Mouse (Mus musculus) liver, adult 2 months (tissue): Measurements from ENCODE around the gene Dusp23. TPM values are rescaled to one million over a fixed set of nuclear protein-coding genes. Genes with fewer than 3 reads are reported as not detected.

Experiments used
- DNase-seq: peaks from one replicate; pipeline ENCODE4 v3.0.0-alpha.2; 2011; ENCODE audit warnings: low read depth, low spot score; ENCODE audit errors: extremely low read depth
- H3K27ac ChIP-seq: fragments of 200-500 bp; replicated peaks from 2 replicates; pipeline ENCODE4 v1.5.1; 2012; ENCODE audit warnings: low read depth, mild to moderate bottlenecking, control low read depth, inconsistent platforms, low read length; ENCODE audit not compliant: insufficient read depth
- H3K27me3 ChIP-seq: fragments of 200-500 bp; 2 replicates; pipeline ENCODE4 v1.6.1; 2012; ENCODE audit warnings: mild to moderate bottlenecking, moderate library complexity, low read length, inconsistent platforms; ENCODE audit not compliant: control insufficient read depth, insufficient read depth
- H3K36me3 ChIP-seq: fragments of 200-500 bp; 2 replicates; pipeline ENCODE4 v1.6.1; 2012; ENCODE audit warnings: low read length, inconsistent platforms; ENCODE audit not compliant: control insufficient read depth, insufficient read depth
- H3K4me1 ChIP-seq: fragments of 200-500 bp; 2 replicates; pipeline ENCODE4 v1.6.1; 2011; ENCODE audit warnings: low read length; ENCODE audit not compliant: control insufficient read depth, insufficient read depth
- H3K4me3 ChIP-seq: fragments of 200-500 bp; 2 replicates; pipeline ENCODE4 v1.5.1; 2011; ENCODE audit warnings: low read depth, mild to moderate bottlenecking, control low read depth, low read length, moderate library complexity; ENCODE audit not compliant: insufficient read depth
- H3K79me2 ChIP-seq: fragments of 200-500 bp; 2 replicates; pipeline ENCODE4 v1.6.1; 2012; ENCODE audit warnings: inconsistent platforms, mild to moderate bottlenecking, low read length, moderate library complexity; ENCODE audit not compliant: control insufficient read depth, insufficient read depth
- H3K9ac ChIP-seq: fragments of 200-500 bp; 2 replicates; pipeline ENCODE4 v1.6.1; 2012; ENCODE audit warnings: low read depth, mild to moderate bottlenecking, control low read depth, inconsistent platforms, low read length
- CTCF ChIP-seq: fragments of 200-500 bp; IDR thresholded peaks from 2 replicates; pipeline ENCODE4 v1.5.1; 2011; ENCODE audit warnings: low read depth, low read length, control low read depth
- POLR2A ChIP-seq: fragments of 200-500 bp; IDR thresholded peaks from 2 replicates; pipeline ENCODE4 v1.6.1; 2011; ENCODE audit warnings: low read length, control low read depth; ENCODE audit not compliant: insufficient read depth; ENCODE audit errors: extremely low read depth
- WGBS: fragments of 180-500 bp; shearing (Covaris S2); methylation state at CpG from one replicate; pipeline ENCODE4 v1.1.7; 2018; 5-methylcytosine and 5-hydroxymethylcytosine counted together
- polyA plus RNA-seq: library from polyadenylated mRNA; depleted of rRNA; stranded (reverse); fragments of >200 nt; gene quantifications from 2 replicates; pipeline ENCODE4 v1.2.3, GENCODE M21; 2012
- total RNA-seq: library from RNA; depleted of rRNA; stranded (reverse); fragments of >200 nt; gene quantifications from 2 replicates; pipeline ENCODE4 v1.2.3, GENCODE M21; 2014

Gene Dusp23
- total and polyA plus RNA-seq, 2 experiments, result 3.5 to 44.1 TPM

DNA sequence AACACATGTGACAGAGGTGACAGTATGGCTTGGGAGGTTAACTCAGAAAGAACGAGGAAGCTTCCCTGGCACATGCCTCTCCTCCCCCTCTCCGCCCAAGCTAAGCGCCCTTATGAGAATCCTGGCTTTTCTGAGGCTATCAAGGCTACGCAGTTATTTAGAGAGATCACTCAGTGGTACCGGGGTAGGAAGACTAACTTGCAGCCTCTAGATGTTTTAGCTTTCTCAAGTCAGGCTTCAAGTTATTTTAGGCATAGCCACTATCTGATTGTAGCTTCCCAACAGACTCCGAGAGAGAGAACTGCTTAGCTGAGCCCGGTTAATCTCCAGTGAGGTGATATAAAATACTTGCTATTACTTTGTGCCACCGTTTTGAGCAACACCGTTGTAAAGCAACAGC, 16.6 kb upstream of the Dusp23 start:
- Histone ChIP-seq H3K9ac (no peak overlapping the region), H3K36me3 (no peaks in the 10 kb centered on the region), H3K79me2 (no peaks in the 10 kb centered on the region), H3K4me3 (no peak overlapping the region), H3K4me1 (peaks cover 9% of the 10 kb centered on the region; the same call in 1 of the 2 replicates), H3K27ac (no peak overlapping the region), H3K27me3 (no peaks in the 10 kb centered on the region)
- no peak for DNase-seq
- TF ChIP-seq CTCF, result no peak
- 88% methylated on average over 9 of the region's 9 CpGs for WGBS

DNA sequence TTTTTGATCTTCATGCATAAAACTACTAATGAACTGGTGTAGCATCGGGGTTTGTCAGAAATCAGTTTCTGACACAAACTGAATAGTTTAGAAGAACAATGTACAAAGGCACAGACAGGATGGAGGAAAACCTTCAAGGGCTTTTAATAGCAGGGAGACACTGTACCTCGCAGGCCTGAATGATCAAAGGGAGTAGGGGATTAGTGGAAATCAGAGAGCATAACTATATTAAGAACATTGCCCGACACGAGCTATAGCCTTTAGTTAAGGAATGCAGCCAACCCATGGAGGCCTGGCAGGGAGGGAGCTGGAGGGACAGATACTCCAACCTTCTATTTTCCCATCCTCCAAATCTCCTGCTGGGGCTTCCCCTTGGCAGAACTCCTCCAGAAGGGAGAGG, 14.5 kb upstream of the Dusp23 start:
- Histone ChIP-seq H3K79me2 (no peaks in the 10 kb centered on the region), H3K36me3 (no peaks in the 10 kb centered on the region), H3K27me3 (no peaks in the 10 kb centered on the region), H3K27ac (no peak overlapping the region), H3K4me3 (no peak overlapping the region), H3K4me1 (peaks cover 7% of the 10 kb centered on the region; the same call in 1 of the 2 replicates), H3K9ac (no peak overlapping the region)
- WGBS, result 87% methylated on average over 4 of the region's 4 CpGs
- no peak for DNase-seq
- no peak for TF ChIP-seq CTCF

DNA sequence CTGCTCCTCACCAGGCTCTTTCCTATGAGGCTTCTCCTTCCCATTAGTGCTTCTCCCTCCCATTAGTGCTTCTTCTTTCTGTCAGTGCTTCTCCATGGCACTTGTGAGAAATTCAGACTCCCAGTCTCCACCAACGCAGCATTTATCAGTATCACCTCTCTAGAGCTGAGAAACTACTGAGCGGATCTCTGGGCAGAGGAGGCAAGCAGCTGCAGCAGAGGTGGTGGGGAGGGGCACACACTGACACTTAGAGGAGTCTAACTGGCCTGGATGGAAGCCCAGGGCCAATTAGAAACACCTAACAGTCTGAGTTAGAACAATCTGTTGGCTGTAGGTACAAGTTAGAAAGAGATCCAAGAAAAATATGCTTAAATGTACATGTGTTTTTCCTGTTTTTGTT, 6.0 kb upstream of the Dusp23 start:
- no peak overlapping the region for H3K4me3 ChIP-seq
- WGBS, result 83% methylated on average over 2 of the region's 2 CpGs
- DNase-seq, result no peak
- no peaks in the 10 kb centered on the region for H3K79me2 ChIP-seq
- H3K27me3 ChIP-seq, result no peaks in the 10 kb centered on the region
- H3K4me1 ChIP-seq, result no peaks in the 10 kb centered on the region
- no peak overlapping the region for H3K27ac ChIP-seq
- TF ChIP-seq CTCF (no peak), POLR2A (no peak)
- no peak overlapping the region for H3K9ac ChIP-seq
- no peaks in the 10 kb centered on the region for H3K36me3 ChIP-seq

DNA sequence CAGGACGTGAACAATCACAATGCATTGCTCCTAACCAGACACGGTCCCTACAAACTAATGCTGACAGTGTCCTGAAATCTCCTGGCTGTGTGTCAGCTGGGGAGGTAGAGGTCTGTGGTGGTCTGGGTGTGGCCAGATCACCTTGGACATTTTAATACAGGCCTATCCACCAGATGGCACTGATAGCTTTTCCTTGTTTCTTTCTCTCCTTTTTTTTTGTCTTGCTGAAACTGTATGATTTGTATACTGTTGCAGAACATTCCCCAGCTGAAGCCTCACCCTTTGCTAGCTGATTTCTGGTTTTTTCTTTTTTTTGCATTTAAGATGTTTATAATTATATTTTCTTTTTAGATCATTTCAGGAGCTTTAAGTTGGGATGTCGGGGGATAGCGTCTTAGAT, 5.0 kb upstream of the Dusp23 start:
- Histone ChIP-seq H3K79me2 (no peaks in the 10 kb centered on the region), H3K36me3 (no peaks in the 10 kb centered on the region), H3K27ac (no peak overlapping the region), H3K27me3 (no peaks in the 10 kb centered on the region), H3K4me1 (no peaks in the 10 kb centered on the region), H3K9ac (no peak overlapping the region), H3K4me3 (no peak overlapping the region)
- no peak for DNase-seq
- WGBS, result 91% methylated on average over 4 of the region's 4 CpGs
- TF ChIP-seq POLR2A, result no peak
- TF ChIP-seq CTCF, result no peak

DNA sequence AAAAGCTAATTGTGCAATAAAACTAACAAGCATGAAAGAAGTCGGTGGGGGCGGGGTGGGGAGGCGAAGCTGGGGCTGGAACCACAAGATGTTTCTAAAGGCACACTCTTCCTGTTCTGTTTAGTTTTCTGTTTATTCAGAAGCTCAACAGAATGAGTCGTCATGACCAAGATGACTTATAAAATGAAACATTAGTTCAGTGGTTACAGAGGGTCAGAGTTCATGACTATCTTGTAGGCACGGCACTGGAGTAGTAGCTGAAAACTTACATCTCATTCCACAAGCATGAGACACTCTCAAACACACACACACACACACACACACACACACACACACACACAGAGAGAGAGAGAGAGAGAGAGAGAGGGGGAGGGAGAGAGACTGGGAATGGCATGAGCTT, 3.5 kb upstream of the Dusp23 start:
- TF ChIP-seq CTCF (no peak), POLR2A (no peak)
- no peak overlapping the region for H3K9ac ChIP-seq
- H3K27me3 ChIP-seq, result no peaks in the 10 kb centered on the region
- no peaks in the 10 kb centered on the region for H3K36me3 ChIP-seq
- no peak overlapping the region for H3K4me3 ChIP-seq
- H3K27ac ChIP-seq, result no peak overlapping the region
- peaks cover 3% of the 10 kb centered on the region; the same call in 1 of the 2 replicates for H3K4me1 ChIP-seq
- DNase-seq, result no peak
- WGBS, result 92% methylated on average over 5 of the region's 5 CpGs
- H3K79me2 ChIP-seq, result no peaks in the 10 kb centered on the region

DNA sequence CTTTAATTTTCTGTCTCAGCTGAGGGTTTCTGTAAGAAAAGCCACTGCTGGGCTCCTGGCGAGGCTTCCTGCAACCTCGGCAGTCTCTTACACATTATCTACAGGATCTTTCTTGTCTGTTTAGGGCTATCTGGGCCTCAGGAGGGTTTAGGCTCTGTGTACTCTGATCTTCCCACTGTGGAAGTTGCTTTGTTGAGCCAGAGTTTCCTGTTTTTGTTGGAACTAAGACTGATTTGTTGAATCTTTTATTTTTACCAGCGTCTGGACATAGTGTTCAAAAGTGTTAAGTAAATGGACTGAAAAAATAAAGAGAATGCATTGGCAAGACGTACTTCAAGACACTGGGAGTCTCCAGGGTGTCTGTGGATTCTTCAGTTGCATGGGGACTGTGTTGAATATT, 2.5 kb upstream of the Dusp23 start:
- H3K27ac ChIP-seq, result no peak overlapping the region
- peaks cover 3% of the 10 kb centered on the region; the same call in 1 of the 2 replicates for H3K4me1 ChIP-seq
- 72% methylated on average over 4 of the region's 4 CpGs for WGBS
- no peak overlapping the region for H3K4me3 ChIP-seq
- no peaks in the 10 kb centered on the region for H3K36me3 ChIP-seq
- no peaks in the 10 kb centered on the region for H3K27me3 ChIP-seq
- no peak for DNase-seq
- no peak overlapping the region for H3K9ac ChIP-seq
- TF ChIP-seq CTCF (no peak), POLR2A (no peak)
- H3K79me2 ChIP-seq, result no peaks in the 10 kb centered on the region

DNA sequence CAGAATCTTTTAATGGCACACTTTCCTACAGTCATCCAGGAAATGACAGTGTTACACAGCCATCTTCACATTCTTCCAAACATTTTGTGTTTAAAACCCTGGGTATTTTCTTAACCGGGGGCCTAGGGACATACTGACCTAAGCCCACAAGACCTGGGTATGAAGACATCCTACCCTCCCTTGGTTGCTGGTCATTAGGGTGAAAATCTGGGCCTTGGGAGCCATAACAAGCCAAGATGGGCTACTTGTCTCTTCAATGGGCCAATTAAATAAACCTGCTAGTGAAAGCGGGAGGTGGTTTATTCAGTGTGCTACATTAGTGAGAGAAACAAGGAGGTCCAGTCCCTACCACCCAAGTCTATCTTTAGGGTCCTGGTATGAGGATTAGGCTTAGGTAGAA, 1.4 kb upstream of the Dusp23 start:
- WGBS, result 94% methylated on average over 2 of the region's 2 CpGs
- TF ChIP-seq POLR2A, result no peak
- no peak for TF ChIP-seq CTCF
- no peak for DNase-seq
- no peak overlapping the region for H3K27ac ChIP-seq
- no peaks in the 10 kb centered on the region for H3K79me2 ChIP-seq
- no peaks in the 10 kb centered on the region for H3K36me3 ChIP-seq
- no peaks in the 10 kb centered on the region for H3K27me3 ChIP-seq
- H3K4me1 ChIP-seq, result peaks cover 3% of the 10 kb centered on the region; the same call in 1 of the 2 replicates
- no peak overlapping the region for H3K9ac ChIP-seq
- H3K4me3 ChIP-seq, result no peak overlapping the region
